Mouse (Mus musculus) erythroblast, adult 5-6 weeks (primary cell): Measurements from ENCODE around the gene Thsd7b. TPM values are rescaled to one million over a fixed set of nuclear protein-coding genes. Genes with fewer than 3 reads are reported as not detected.
"Not testable (repeated sequence)": the region's sequence is repeated elsewhere in the genome, so short reads cannot be mapped to it uniquely, and the experiment has no call there.

ENCODE experiments used
- ATAC-seq: replicated peaks from 2 replicates; pipeline ENCODE4 v1.8.0; 2016; ENCODE audit warnings: moderate number of reproducible peaks, mild to moderate bottlenecking, moderate TSS enrichment, inconsistent platforms; ENCODE audit not compliant: poor library complexity, low FRiP score, severe bottlenecking
- total RNA-seq, 2 experiments: library from RNA; stranded (forward) in 1 of 2; stranded (reverse) in 1 of 2; fragments of 150-400 nt in 1 of 2; fragments of 200-764, 138-1000 nt in 1 of 2; gene quantifications; 2 replicates each; pipeline versions ENCODE4 v1.2.3 to v1.2.4; 2015 to 2017; ENCODE audit warnings: low replicate concordance in 2 of 2

Thsd7b gene
- total RNA-seq, 2 experiments from 2014 or later: 0.43 TPM; not detected in 1

DNA sequence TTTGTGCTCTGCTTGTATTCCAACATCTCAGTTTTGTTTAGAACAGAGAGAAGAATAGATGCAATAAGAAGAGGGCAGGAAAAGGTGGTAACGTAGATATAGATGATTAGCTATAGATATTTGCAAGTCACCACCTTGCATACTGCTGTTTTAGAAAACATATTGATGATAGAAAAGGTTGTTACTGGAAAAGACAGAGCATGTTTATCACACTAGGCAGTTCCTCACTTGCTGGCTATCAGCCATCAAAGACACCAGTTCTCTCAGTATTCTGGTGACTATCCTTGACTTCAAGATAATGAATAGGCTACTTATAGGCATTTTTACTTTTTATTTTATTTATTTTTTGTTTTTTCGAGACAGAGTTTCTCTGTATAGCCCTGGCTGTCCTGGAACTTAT, 717.7 kb downstream of the Thsd7b start:
- ATAC-seq: peak; percentile 70; the same call in 1 of the 2 replicates

DNA sequence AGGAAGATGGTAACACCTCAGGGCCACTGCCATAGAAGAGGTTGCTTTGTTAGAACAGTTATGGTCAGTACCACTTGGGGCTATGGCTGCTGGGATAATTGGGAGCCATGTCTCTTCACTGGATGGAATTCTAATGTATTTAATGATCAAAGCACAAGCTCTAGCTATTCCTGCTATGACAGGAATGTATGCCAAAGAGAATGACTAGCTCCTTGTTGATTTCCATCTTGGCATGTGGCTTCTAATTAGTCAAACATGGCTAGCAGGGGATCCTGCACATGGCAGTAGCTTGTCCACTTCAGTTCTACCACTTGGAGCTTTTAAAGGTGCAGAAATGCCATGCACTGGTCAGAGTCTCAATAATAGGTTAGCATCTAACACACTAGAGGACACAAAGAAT, 781.9 kb downstream of the Thsd7b start:
- no peak for ATAC-seq

DNA sequence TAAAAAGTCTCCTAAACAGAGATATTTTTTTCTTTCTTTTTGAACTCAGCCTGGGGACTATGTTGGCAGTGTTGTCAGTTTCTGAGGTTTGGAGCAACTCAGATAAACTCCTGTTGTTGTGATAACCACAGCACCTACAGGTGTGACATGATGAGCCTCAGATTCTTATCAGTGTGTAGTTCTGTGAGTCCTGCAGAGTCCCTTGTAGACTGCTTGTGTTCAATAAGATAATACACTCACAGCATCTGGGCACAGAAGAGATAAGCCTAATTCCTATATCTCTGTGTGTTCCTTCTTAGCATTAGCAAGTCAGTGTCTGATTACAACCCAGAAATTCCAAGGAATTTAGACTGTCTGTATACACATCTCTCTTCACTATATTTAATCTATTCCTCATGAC, 789.0 kb downstream of the Thsd7b start:
- no peak for ATAC-seq

DNA sequence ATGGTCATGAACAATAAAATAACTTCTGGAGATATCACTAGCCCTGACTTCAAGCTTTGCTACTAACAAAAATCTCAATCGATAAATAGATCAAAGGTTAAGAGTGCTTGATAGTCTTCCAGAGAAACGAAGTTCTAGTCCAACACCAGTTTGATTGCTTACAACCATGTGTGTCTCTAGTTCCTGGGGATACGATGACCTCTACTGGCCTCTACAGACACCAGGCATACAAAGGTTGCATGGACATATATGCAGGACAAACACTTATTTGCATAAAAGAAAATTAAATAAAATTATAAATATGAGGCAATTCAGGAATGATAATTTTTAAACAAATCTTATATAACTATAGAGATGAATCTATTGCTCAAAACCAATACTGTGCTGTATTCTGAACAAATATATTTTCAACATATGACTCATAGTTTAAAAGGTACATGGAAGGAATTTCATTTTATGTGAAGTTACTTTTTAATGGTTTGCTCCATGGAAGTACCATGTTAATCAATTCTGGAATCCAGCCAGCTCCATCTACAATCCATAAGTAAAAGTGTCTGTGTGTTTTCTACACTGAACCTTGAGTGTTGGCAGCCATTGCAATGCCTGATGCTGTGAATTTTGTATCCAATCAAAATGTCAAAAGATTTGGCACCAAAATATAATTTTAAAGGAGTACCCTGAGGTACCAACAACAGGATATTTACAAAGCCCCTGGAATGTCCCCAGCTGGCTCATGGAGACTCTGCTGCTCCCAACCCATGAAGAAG, 793.3 kb downstream of the Thsd7b start:
- ATAC-seq: no peak

DNA sequence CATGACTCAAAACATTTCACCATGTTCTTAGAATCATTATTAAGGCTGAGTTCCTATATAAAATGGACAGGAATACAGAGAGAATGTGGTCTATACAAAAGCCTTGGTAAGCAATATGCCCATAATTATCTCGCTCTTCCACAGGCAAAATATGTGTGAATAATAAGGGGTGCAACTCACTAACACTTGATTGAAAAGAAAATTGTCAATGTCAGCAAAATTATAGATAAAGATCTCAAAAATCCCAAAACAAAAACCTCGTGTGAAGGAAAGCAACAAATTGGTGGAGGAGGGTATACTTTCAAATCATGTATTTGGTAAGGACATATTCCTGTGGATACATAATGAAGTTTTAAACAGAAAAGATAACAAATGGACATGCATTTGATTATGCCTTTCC, 810.7 kb downstream of the Thsd7b start:
- no peak for ATAC-seq

DNA sequence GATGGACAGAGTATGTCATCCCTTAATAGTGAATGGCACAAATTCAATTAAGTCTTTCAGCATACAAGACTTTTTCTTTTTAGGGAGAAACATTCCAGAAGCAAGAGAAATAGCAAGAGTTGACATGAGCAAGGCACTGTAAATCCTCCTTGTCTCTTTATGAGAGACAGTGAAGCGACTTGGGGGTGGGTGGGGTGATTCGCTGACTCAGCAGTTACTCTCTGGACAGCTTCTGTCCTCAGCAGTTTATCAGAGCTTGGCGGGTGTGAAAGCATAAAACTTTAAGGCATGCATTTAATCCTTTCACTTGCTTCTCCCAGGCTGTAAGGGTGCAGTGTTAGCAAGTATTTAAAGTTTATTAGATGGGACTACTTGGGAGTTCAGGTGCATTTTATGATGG, 812.1 kb downstream of the Thsd7b start:
- ATAC-seq: no peak

DNA sequence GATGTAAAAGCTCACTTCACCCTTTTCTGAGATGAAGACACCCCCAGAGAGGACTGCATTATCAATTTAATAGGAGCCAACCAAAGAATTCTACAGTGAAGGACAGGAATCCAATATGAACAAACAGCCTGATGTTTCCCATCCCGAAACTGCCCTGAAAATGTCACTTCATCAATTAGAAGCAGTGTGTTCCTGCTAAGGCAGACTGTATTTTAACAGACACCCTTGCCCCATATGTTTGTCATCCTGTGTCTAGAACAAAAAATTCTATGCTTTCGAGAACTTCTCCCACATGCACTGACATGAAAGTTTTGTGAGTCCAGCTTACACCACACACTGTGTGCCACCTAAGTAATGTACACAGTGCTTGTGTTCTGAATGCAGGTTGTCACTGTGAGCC, 812.8 kb downstream of the Thsd7b start:
- no peak for ATAC-seq

DNA sequence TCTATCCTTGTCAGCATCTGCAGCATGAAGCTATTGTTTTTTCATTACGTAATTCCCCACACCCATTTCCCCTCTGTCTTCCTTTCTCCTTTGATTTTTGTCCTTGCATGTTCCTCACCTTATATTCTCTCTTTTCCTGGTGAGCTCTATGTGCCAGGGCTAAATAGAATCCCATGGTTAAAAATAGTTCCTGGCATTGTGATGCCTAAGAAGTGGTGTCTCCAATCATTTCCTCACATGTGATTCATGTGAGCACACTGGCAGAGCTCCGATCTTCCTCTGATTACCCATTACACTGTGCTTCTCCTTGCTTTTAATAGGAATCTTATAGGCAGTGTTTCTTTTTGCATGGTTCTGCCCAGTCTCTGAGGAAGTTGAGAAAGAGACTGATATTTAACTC, 826.1 kb downstream of the Thsd7b start:
- ATAC-seq: no peak

GRCm38 (mm10) chr1:130112580-130113314, 839.6 kb downstream of the Thsd7b start:
- peak; percentile 62 for ATAC-seq

DNA sequence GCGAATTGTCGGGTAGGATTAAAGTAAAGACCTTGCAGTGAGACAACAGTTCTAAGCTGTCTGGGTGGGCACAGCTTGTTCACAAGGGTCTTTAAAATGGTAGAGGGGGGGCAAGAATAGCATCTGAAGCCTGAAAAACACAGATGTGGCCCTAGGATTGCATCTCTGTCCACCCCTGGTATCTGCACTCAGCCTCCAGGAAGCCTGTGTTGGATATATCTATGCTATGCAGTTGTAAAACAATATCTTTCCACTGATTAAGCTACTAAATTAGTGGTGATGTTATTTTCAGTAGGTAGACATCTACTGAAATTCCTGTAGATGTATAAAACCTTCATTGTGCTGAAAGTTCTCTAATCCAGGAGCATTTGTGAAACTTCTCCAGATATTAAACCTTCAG, 840.4 kb downstream of the Thsd7b start:
- ATAC-seq: no peak

DNA sequence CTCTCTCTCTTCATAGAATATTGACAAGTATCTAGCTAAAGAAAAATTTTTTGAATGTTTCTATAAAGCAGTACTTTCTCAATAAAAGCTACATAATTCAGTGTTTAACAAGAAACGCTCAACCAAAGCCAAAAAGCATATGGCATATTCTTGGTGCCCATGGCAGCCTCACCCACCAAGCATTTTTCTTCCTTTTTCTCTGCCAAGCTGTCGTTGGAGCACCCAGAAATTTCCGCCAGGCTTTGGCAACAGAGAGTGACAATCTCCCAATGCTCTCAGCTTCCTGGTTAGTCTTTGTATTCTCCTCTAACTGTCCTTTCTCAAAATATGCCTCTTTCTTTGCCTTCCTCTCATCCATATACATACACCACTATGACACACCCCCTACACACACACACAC, 857.8 kb downstream of the Thsd7b start:
- no peak for ATAC-seq

GRCm38 (mm10) chr1:130166187-130166586, 893.1 kb downstream of the Thsd7b start:
- ATAC-seq: no peak

- no peak for ATAC-seq
Measured at GRCm38 (mm10) chr1:130167260-130167659, 894.2 kb downstream of the Thsd7b start.

DNA sequence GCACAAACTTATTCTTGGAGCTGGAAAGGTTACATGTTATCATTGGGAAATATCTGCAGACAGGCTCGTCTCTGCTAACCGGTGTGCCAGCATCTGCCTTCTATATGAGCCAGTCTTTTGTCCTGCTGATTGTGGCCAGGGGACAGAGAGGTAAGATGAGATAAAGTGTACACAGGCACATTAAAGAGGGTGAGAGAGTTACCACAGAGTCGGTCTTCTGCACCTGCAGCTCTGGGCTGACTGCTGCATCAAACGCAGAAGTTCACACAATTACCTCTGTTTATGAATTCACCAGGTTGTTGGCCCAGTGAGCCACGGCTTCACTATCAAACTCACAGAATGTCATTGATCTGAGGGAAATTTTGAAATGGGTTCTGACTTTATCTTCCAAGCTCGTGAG, 896.8 kb downstream of the Thsd7b start:
- ATAC-seq: no peak

DNA sequence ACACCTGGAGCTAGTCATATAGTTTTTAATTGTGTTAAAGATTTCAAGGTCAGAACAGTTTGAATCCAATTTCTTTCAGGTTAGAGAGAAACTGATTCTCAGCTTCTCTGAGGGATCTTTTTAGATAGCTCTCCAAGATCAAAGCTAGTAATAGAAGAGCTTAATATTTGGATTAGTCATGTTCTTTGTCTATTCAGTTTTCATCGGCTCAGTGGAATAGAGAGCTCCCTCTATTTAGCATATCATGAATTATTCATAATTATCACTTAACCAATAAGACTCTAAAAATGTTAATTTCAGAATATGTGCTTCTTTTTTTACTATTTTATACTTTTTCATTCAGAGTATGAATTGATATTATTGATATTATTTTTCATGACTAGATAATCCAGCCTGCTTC, 897.2 kb downstream of the Thsd7b start:
- no peak for ATAC-seq

DNA sequence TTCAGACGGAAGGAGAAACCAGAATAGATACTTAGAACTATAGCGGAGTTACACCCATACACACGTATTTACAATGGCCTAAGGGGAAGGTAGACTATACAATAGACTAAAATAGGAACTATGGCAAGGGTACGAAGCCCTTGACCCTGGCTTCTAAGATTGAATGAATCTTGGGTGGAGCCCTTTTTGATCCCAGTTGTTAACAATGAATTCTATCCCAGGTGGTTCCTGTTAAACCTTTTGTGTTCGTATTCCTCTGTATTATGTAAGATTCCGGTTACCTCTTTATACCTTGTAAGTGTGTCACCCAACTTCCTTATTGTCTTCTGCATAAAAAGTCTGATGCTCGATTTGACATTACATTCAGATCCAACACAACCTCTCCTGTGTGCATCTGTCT, 913.7 kb downstream of the Thsd7b start:
- ATAC-seq: not testable (repeated sequence)

- ATAC-seq: no peak
Measured at GRCm38 (mm10) chr1:130192190-130193028, 919.3 kb downstream of the Thsd7b start.

DNA sequence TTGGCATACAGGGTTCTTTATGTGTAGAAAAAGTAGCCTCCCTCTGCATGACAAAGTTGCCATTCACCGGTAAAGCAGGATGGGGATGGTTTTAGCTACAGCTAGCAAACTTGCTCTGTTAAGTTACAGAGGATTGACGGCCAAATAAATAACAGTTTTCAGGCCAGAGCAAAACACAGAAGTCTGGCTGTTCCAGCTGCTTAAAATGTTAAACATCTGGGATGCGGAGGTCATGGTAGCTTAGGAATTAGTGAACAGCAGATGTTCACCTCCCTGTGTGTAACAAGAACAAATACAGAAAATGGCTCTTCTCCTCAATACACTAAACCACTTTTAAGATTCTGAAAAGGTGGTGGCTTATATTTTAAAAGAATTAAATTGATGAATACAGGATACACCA, 944.3 kb downstream of the Thsd7b start:
- no peak for ATAC-seq

- ATAC-seq: no peak
Measured at GRCm38 (mm10) chr1:130222904-130223303, 949.8 kb downstream of the Thsd7b start.

- ATAC-seq: no peak
Measured at GRCm38 (mm10) chr1:130245563-130245962, 972.5 kb downstream of the Thsd7b start.

- not testable (repeated sequence) for ATAC-seq
Measured at GRCm38 (mm10) chr1:130246264-130246663, 973.2 kb downstream of the Thsd7b start.
